Mouse (Mus musculus) cerebellum, postnatal 10 days (tissue): Measurements from ENCODE around the gene Slc44a5.

Experiments
- DNase-seq, 2 experiments: peaks; one replicate each; pipeline ENCODE4 v3.0.0; 2021; ENCODE audit warnings: mixed read lengths in 2 of 2

Gene Slc44a5

DNA sequence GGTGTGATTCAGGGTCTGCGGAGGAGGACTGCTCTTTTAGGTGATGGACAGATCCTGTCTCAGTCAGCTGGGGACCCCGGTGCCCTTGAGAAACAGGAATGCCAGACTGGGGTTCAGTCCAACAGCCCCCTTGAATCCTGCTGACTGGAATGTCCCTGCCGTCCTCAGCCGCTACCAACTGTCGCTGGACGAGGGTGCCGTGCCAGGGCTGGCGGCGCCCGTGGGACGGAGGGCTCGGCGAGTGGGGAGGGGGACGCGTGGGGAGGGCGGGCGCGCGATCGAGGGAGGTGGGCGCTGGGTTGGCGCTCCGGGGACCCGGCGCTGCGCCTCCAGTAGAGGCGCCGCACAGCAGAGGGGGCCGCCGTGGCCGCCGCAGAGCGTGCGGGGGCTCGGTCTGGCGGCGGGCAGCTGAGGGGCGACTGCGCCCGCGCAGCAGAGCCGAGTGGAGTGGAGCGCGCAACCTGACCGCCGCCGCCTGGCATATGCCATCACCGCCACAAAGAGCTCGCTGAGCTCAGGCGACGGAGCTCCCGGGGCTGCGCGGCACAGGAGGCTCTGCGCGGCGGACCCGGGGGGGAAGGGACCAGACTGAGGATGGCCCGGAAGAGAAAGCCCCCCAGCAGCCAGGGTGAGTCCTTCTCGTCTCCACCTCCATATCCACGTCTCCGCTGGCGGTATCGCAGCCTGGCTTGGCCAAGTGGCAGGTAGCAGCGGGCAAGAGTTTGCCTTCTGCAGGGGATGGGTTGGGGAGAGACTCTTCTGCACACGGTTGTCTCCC lies at the start of gene Slc44a5:
Gene Slc44a5, plus strand, starts transcription at position 266 of the 778 bp plus-strand sequence.
- peak; percentile 77 to 78 for DNase-seq

- no peak for DNase-seq
These were observed 46.9 kb upstream of the Slc44a5 start for GRCm38 (mm10) chr3:153926333-153926732.

- DNase-seq = no peak
These were observed 43.7 kb upstream of the Slc44a5 start for GRCm38 (mm10) chr3:153929526-153929925.

- no peak for DNase-seq
These were observed 40.8 kb upstream of the Slc44a5 start for GRCm38 (mm10) chr3:153932461-153932860.

GRCm38 (mm10) chr3:153935878-153936277 lies 37.4 kb upstream of the Slc44a5 start:
- no peak for DNase-seq

DNA sequence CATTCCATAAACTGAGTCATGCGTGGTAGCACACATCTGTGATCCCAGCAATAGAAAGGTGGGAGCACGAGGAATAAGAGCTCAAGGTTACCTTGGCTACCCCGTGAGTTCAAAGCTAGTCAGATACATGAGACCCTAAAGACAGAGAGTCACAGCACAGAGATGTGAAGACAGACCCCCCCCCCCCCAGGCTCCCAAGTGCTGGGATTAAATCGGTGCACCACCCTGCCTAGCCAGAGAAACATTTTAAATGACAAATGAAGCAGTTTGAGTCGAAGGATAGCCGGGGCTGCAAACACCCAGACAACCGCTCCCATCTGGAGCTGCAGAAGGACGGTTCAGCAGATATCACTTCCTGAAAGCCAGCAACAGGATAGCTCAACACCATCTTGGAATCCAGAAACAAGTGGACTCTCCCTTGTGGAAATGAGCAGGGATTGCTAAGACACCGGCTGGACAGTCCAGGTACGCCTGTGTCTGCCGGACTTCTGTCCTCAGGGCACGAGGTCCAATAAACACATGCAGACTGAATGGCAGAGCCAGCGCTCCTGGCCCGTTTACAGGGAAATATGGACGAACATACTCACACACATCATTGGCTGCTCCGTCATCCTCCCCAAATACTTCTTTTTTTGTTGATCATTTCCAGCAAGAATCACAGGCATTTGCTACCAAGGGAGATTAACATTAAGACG lies 36.0 kb upstream of the Slc44a5 start:
- DNase-seq = no peak

- no peak for DNase-seq
These were observed 33.2 kb upstream of the Slc44a5 start for GRCm38 (mm10) chr3:153940021-153940420.

- DNase-seq = no peak
These were observed 32.8 kb upstream of the Slc44a5 start for GRCm38 (mm10) chr3:153940486-153940885.

GRCm38 (mm10) chr3:153941613-153942012 lies 31.6 kb upstream of the Slc44a5 start:
- no peak for DNase-seq

DNA sequence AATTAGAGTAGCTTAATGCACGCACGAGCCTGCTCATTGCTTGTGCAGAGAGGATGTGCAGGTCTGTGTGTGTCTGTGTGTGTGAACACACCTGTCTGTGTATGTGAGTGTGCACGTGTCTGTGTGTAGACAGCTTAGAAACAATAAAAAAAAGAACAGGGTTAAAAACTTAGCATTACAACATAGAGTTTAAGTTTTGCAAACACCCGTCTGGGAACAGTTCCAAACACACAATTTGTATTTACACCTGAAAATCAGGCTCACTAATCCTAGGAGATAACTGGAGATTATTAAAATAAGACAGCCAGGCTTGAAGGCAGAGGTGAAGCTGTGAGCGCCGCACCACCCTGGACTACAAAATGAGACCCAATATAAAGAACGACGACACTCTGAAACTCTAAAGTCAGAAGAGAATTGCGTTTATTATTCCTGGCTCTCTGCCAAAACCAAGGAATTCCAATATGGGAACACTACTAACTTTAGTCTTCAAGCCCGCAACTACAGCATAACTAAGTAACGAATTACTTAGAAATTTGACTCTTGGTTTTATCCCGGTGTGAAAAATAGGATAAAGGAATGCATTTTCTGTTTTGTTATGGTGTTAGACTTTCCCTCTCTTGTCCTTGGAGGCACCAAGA lies 30.1 kb upstream of the Slc44a5 start:
- DNase-seq = peak in 1 of 2 experiments; percentile 21

DNA sequence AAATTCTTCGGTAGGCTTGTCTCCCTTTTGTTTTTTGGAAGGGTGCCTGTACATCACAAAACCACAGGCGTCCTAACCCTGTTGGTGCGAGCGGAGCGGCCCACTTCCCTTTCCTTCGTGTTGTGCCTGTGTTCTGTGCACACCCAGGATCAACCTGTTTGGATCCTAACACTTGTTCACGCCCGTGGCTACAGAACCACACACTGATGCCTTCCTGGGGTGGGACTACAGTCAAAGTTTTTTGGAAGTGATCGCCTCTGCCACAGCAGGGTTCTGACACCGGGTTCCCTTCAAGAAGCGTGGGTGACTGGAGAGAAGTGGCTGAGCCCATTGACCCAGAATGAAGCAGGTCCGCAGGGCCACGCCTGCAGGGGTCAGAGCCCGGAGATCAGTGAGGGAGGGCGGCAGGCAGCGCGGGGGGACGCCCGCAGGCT lies 29.3 kb upstream of the Slc44a5 start:
- no peak for DNase-seq

GRCm38 (mm10) chr3:153944335-153944990 lies 28.8 kb upstream of the Slc44a5 start, which contains the start of gene Acadm:
TSS of gene Acadm (minus strand) at chr3:153944632.
- peak; percentile 99 for DNase-seq

DNA sequence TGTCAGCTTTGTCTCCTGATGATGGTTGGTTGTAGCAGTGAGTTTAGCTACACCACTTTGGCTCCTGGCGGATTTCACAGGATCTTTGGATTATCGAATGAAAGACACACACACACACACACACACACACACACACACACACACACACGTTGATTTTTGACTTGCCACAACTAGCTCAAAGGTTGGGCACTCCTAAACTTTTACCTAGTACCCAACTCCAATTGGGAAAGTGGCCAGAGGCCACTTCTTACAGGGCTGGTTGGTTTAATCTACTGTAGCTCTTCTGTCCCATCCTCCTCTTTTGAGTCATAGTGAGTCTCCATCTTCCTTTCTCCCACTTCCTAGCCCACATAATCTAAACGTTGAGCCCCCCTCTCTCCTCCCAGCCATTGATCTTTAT lies 26.0 kb upstream of the Slc44a5 start:
- no peak for DNase-seq

GRCm38 (mm10) chr3:153948176-153948575 lies 25.1 kb upstream of the Slc44a5 start:
- no peak for DNase-seq

GRCm38 (mm10) chr3:153957916-153958315 lies 15.3 kb upstream of the Slc44a5 start:
- no peak for DNase-seq

GRCm38 (mm10) chr3:153959035-153959730 lies 14.1 kb upstream of the Slc44a5 start:
- DNase-seq = peak; percentile 43 to 82

DNA sequence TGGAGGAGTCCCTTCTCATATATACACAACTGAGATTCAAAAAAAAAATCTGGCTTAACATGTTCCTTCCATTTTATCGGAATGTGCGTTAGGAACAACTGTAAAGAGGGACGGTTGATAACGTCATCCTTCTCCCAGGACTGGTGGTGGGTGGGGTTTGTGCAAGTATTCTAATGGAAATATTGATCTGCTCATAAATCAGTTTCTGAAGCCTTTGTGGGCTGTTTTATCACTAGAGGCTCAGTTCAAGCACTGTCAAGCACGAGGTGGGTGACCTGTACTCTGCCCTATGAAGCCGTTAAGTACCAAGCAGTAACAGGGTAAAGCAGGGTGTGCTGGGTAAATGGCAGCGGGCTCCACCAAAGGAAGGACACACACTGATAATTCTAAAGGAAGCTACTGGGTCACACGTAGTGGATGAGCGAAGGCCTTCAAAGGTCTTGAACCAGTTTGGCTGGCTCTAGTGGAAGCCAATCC lies 13.5 kb upstream of the Slc44a5 start:
- no peak for DNase-seq

DNA sequence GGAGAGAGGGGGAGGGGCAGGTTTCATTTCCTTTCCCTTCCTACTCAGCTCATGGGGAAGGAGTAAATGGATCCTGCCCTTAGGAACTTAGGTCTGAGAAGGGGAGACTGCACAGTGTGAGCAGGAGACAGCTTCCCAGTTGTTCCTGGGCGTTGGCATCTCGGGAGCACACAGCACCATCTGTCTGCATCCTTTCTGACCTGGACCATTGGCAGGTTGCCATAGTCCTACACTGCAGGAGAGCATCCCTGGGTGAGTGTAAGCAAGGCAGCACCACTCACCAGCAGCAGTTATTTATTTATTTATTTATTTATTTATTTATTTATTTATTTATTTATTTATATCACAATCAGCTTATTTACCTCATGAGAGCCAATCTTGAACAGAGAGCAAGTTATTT lies 12.4 kb upstream of the Slc44a5 start:
- peak; percentile 51 to 65 for DNase-seq

DNA sequence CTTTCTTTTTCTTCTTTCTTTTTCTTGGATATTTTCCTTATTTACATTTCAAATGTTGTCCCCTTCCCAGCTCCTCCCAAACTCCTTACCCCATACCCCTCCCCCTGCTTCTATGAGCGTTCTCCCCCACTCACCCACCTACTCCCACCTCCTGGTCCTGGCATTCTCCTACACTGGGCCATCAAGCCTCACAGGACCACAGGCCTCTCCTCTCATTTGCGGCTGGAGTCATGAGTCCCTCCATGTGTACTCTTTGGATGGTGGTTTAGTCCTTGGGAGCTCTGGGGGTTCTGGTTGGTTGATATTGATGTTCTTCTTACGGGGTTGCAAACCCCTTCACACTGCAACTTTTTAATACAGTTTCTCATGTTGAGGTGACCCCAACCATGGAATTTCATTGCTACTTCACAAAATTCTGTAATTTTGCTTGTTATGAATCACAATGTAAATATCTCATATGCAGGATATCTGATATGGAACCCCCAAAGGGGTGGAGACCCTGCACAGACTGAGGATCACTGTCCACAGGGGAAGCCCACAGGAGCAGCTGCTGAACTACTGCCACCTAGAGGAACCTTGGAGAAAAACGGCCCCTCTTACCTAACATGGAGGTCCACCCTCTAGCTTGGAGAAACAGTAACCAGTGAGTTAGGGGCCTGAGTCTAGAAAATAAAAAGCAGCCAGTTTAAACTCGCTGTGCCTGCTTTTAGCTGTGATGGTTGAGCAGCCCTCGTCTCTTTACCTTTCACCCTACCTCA lies 11.4 kb upstream of the Slc44a5 start:
- DNase-seq = peak; percentile 42 to 63

- DNase-seq = peak in 1 of 2 experiments; percentile 14
These were observed 5.8 kb upstream of the Slc44a5 start for GRCm38 (mm10) chr3:153967447-153967846.

GRCm38 (mm10) chr3:153968549-153968948 lies 4.7 kb upstream of the Slc44a5 start:
- DNase-seq = peak; percentile 81 to 90
